Comparison of ENCODE assay signal across 17 mouse cellular contexts in the genomic region with DNA sequence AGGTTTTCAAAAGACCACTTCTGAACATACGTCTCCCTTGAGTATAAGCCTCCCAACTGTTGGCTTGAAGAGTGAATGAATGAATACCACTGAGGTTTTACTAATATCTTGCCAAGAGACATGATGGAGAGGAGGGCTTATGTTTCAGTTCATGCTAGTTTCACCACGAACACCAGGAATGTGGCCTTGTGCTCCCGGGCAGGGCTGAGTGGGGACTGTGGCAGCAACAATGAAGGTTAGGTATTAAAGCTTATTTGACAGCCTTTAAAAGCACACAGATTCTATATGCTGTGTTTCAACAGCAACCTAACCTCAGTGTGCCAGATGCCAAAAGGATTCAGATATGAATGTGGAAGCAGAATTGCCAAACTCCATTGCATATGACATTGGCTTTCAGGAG.
DNase-seq lines count a peak whose midpoint lies in the region; ATAC-seq and TF ChIP-seq lines count a peak whose summit lies in the region.
"Had no signal": no experiment of that assay in that cellular context is flagged by ENCODE, and none has a peak within 500 bp of the region (broad histone marks: within the 10 kb centered on the region; RNA-seq: fewer than 3 reads in every experiment).

No protein-coding gene starts in this region.

- 22% methylated on average over 3 of the region's 3 CpGs for whole genome bisulfite sequencing in forebrain, embryonic 10.5 days
- whole genome bisulfite sequencing in forebrain, embryonic 14.5 days = 25% methylated on average over 3 of the region's 3 CpGs
- 29% methylated on average over 3 of the region's 3 CpGs for WGBS in midbrain, embryonic 12.5 days
- WGBS in midbrain, postnatal 0 days = 50% methylated on average over 3 of the region's 3 CpGs
- 34% methylated on average over 3 of the region's 3 CpGs for WGBS in embryonic facial prominence, embryonic 14.5 days
- WGBS in neural tube, embryonic 13.5 days = 31% methylated on average over 3 of the region's 3 CpGs

- no peak for TF ChIP-seq CTCF in midbrain, postnatal 0 days (IDR thresholded peaks at IDR 0.05)

- H3K36me3 ChIP-seq in forebrain, embryonic 10.5 days (replicated peaks) = no peaks in the 10 kb centered on the region
- H3K36me3 ChIP-seq in forebrain, embryonic 14.5 days (ENCODE audit: control insufficient read depth, insufficient read depth, low read length) = no peaks in the 10 kb centered on the region
- no peaks in the 10 kb centered on the region for H3K36me3 ChIP-seq in midbrain, embryonic 12.5 days
- H3K36me3 ChIP-seq in midbrain, postnatal 0 days (ENCODE audit: insufficient read depth, low read length) = no peaks in the 10 kb centered on the region
- H3K36me3 ChIP-seq in embryonic facial prominence, embryonic 14.5 days (ENCODE audit: control insufficient read depth, insufficient read depth, low read length) = no peaks in the 10 kb centered on the region
- no peaks in the 10 kb centered on the region for H3K36me3 ChIP-seq in neural tube, embryonic 13.5 days
- H3K36me3 ChIP-seq: limb, embryonic 15.5 days had no signal

- H3K9ac ChIP-seq in forebrain, embryonic 14.5 days (ENCODE audit: low read length) = no peak overlapping the region
- no peak overlapping the region for H3K9ac ChIP-seq in midbrain, embryonic 12.5 days (replicated peaks)
- no peak overlapping the region for H3K9ac ChIP-seq in midbrain, postnatal 0 days (replicated peaks; ENCODE audit: low read length, poor library complexity, severe bottlenecking)
- no peak overlapping the region for H3K9ac ChIP-seq in embryonic facial prominence, embryonic 14.5 days (ENCODE audit: low read depth, low read length)
- H3K9ac ChIP-seq in neural tube, embryonic 13.5 days = no peak overlapping the region
- H3K9ac ChIP-seq: limb, embryonic 15.5 days had no signal

- peak overlapping the region; percentile 68 for H3K27ac ChIP-seq in forebrain, embryonic 10.5 days
- H3K27ac ChIP-seq in forebrain, embryonic 14.5 days (ENCODE audit: low read depth, low read length) = no peak overlapping the region
- H3K27ac ChIP-seq in midbrain, embryonic 12.5 days (replicated peaks) = peak overlapping the region; percentile 93; the same call in 1 of the 2 replicates
- H3K27ac ChIP-seq in midbrain, postnatal 0 days (ENCODE audit: low read depth, low read length) = no peak overlapping the region
- no peak overlapping the region for H3K27ac ChIP-seq in embryonic facial prominence, embryonic 14.5 days (replicated peaks; ENCODE audit: low read depth, low read length)
- H3K27ac ChIP-seq in neural tube, embryonic 13.5 days (replicated peaks) = peak overlapping the region; percentile 91; the same call in 1 of the 2 replicates
- H3K27ac ChIP-seq: limb, embryonic 15.5 days had no signal

- H3K27me3 ChIP-seq in forebrain, embryonic 10.5 days (ENCODE audit: poor library complexity, severe bottlenecking) = no peaks in the 10 kb centered on the region
- no peaks in the 10 kb centered on the region for H3K27me3 ChIP-seq in forebrain, embryonic 14.5 days (replicated peaks; ENCODE audit: control insufficient read depth, insufficient read depth, low read length)
- H3K27me3 ChIP-seq in midbrain, embryonic 12.5 days = no peaks in the 10 kb centered on the region
- H3K27me3 ChIP-seq in midbrain, postnatal 0 days (ENCODE audit: insufficient read depth, low read length) = no peaks in the 10 kb centered on the region
- H3K27me3 ChIP-seq in embryonic facial prominence, embryonic 14.5 days (replicated peaks; ENCODE audit: control insufficient read depth, insufficient read depth, low read length) = no peaks in the 10 kb centered on the region
- H3K27me3 ChIP-seq in neural tube, embryonic 13.5 days = no peaks in the 10 kb centered on the region
- H3K27me3 ChIP-seq: limb, embryonic 15.5 days; megakaryocyte, embryonic 14.5 days had no signal

- no peak for ATAC-seq in forebrain, embryonic 14.5 days
- ATAC-seq in midbrain, embryonic 12.5 days (ENCODE audit: low FRiP score, low read depth) = no peak
- no peak for ATAC-seq in midbrain, postnatal 0 days (ENCODE audit: low FRiP score)
- ATAC-seq in embryonic facial prominence, embryonic 14.5 days (ENCODE audit: low read depth) = no peak
- peak; percentile 3 for ATAC-seq in neural tube, embryonic 13.5 days (ENCODE audit: low read depth)
- ATAC-seq in granulocyte monocyte progenitor cell, adult 5-6 weeks (replicated peaks; ENCODE audit: poor library complexity, severe bottlenecking) = no peak
- ATAC-seq: inflammation-experienced regulatory T-cells, adult 6 months had no signal

- H3K4me2 ChIP-seq in forebrain, embryonic 14.5 days (ENCODE audit: low read length) = no peak overlapping the region
- H3K4me2 ChIP-seq in midbrain, embryonic 12.5 days (replicated peaks) = no peak overlapping the region
- H3K4me2 ChIP-seq in midbrain, postnatal 0 days (ENCODE audit: low read depth, low read length, poor library complexity, severe bottlenecking) = no peak overlapping the region
- H3K4me2 ChIP-seq in embryonic facial prominence, embryonic 14.5 days (ENCODE audit: low read depth, low read length) = no peak overlapping the region
- no peak overlapping the region for H3K4me2 ChIP-seq in neural tube, embryonic 13.5 days
- H3K4me2 ChIP-seq: limb, embryonic 15.5 days had no signal

- no peak for DNase-seq in forebrain, embryonic 10.5 days (ENCODE audit: extremely low spot score, low spot score)
- DNase-seq in forebrain, embryonic 14.5 days (ENCODE audit: low spot score) = no peak
- DNase-seq in midbrain, postnatal 0 days (ENCODE audit: low spot score) = no peak
- DNase-seq in embryonic facial prominence, embryonic 14.5 days (ENCODE audit: low spot score) = peak; percentile 16
- DNase-seq in gastrocnemius, adult 18-20 months (ENCODE audit: low spot score) = no peak
- DNase-seq: adrenal gland, postnatal 14 days; gastrocnemius, postnatal 10 days; heart, postnatal 10 days; kidney, adult 8-10 months; layer of hippocampus, adult 9-11 months; lung, postnatal 10 days had no signal

- no peaks in the 10 kb centered on the region for H3K9me3 ChIP-seq in forebrain, embryonic 10.5 days
- no peaks in the 10 kb centered on the region for H3K9me3 ChIP-seq in forebrain, embryonic 14.5 days (replicated peaks; ENCODE audit: control insufficient read depth, low read length)
- H3K9me3 ChIP-seq in midbrain, embryonic 12.5 days = no peaks in the 10 kb centered on the region
- no peaks in the 10 kb centered on the region for H3K9me3 ChIP-seq in midbrain, postnatal 0 days (ENCODE audit: low read length)
- H3K9me3 ChIP-seq in embryonic facial prominence, embryonic 14.5 days (ENCODE audit: control insufficient read depth, low read length) = no peaks in the 10 kb centered on the region
- H3K9me3 ChIP-seq in neural tube, embryonic 13.5 days = no peaks in the 10 kb centered on the region
- H3K9me3 ChIP-seq: limb, embryonic 15.5 days; megakaryocyte, embryonic 14.5 days had no signal

- peaks cover 47% of the 10 kb centered on the region for H3K4me1 ChIP-seq in forebrain, embryonic 10.5 days
- H3K4me1 ChIP-seq in forebrain, embryonic 14.5 days (ENCODE audit: control insufficient read depth, insufficient read depth, low read length) = peaks cover 15% of the 10 kb centered on the region
- H3K4me1 ChIP-seq in midbrain, embryonic 12.5 days = peaks cover 39% of the 10 kb centered on the region
- H3K4me1 ChIP-seq in midbrain, postnatal 0 days (ENCODE audit: insufficient read depth, low read length) = peaks cover 5% of the 10 kb centered on the region; the same call in 1 of the 2 replicates
- peaks cover 24% of the 10 kb centered on the region for H3K4me1 ChIP-seq in embryonic facial prominence, embryonic 14.5 days (ENCODE audit: control insufficient read depth, insufficient read depth, low read length)
- peaks cover 37% of the 10 kb centered on the region for H3K4me1 ChIP-seq in neural tube, embryonic 13.5 days (replicated peaks)

- no peak overlapping the region for H3K4me3 ChIP-seq in forebrain, embryonic 10.5 days
- H3K4me3 ChIP-seq in forebrain, embryonic 14.5 days (ENCODE audit: low read depth, low read length) = no peak overlapping the region
- no peak overlapping the region for H3K4me3 ChIP-seq in midbrain, embryonic 12.5 days
- no peak overlapping the region for H3K4me3 ChIP-seq in midbrain, postnatal 0 days (ENCODE audit: low read depth, low read length)
- no peak overlapping the region for H3K4me3 ChIP-seq in embryonic facial prominence, embryonic 14.5 days (ENCODE audit: low read depth, low read length)
- H3K4me3 ChIP-seq in neural tube, embryonic 13.5 days = no peak overlapping the region
- H3K4me3 ChIP-seq: limb, embryonic 15.5 days; megakaryocyte, embryonic 14.5 days had no signal

Comparison
In these comparisons a context has a peak if more than half of its experiments do, and no peak if none do; other contexts are left out.
1. H3K27ac ChIP-seq: peak in forebrain, embryonic 10.5 days (single experiment), midbrain, embryonic 12.5 days (single experiment) and neural tube, embryonic 13.5 days (single experiment); none in forebrain, embryonic 14.5 days (single experiment), midbrain, postnatal 0 days (single experiment) and embryonic facial prominence, embryonic 14.5 days (single experiment).